ENCODE assay signal across 12 mouse cellular contexts in the genomic region with DNA sequence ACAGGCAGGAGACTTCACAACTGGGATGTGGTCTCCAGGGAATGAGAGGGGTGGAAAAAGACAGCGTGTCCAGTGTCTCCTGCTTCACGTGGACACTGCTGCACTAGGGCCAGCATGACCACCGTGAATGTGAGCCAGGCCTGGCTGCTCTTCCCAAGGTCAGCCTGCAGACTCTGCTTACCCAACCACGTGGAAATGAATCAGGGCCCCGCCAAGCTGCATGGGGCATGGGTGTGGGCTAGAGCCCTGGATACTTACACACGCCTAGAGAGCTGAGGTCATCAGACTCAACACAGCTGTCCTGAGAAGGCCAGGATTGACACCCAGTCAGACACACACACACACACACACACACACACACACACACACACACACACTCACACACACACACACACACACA.
DNase-seq lines count a peak whose midpoint lies in the region; ATAC-seq lines count a peak whose summit lies in the region.
"Had no signal": no experiment of that assay in that cellular context is flagged by ENCODE, and none has a peak within 500 bp of the region (broad histone marks: within the 10 kb centered on the region; RNA-seq: fewer than 3 reads in every experiment).

No protein-coding gene starts in this region.

- peak overlapping the region; percentile 88 for H3K27ac ChIP-seq in brown adipose tissue, adult 24 weeks (replicated peaks; ENCODE audit: low read depth, low read length)
- H3K27ac ChIP-seq: hindbrain, embryonic 15.5 days; midbrain, embryonic 12.5 days had no signal

- no peak for ATAC-seq in inflammation-experienced regulatory T-cells, adult 6 months

- intact Hi-C loops in heart, postnatal 10 days (cut with DNase I) = no loop called here

- H3K4me1 ChIP-seq in brown adipose tissue, adult 24 weeks (ENCODE audit: control insufficient read depth, insufficient read depth, insufficient read length, low read length) = peaks cover 6% of the 10 kb centered on the region
- H3K4me1 ChIP-seq: hindbrain, embryonic 15.5 days; midbrain, embryonic 12.5 days had no signal

- H3K4me3 ChIP-seq in brown adipose tissue, adult 24 weeks (ENCODE audit: insufficient read depth, low read depth, low read length) = no peak overlapping the region
- H3K4me3 ChIP-seq: erythroblast, embryonic 14.5 days; hindbrain, embryonic 15.5 days; midbrain, embryonic 12.5 days had no signal

- peak; percentile 52 for DNase-seq in ovary, postnatal 36 days (ENCODE audit: low spot score)
- no peak for DNase-seq in ovary, postnatal 10 days (ENCODE audit: low spot score)
- peak; percentile 80 to 86 for DNase-seq in heart, postnatal 10 days
- peak; percentile 39 for DNase-seq in testis, postnatal 14 days (ENCODE audit: low spot score)
- DNase-seq in frontal cortex, postnatal 10 days (ENCODE audit: low spot score in 2 of 2) = no peak
- no peak for DNase-seq in spleen, postnatal 36 days (ENCODE audit: low spot score in 2 of 2)
- DNase-seq: layer of hippocampus, postnatal 36 days had no signal

Comparison
In these comparisons a context has a peak if more than half of its experiments do, and no peak if none do; other contexts are left out.
1. DNase-seq: peak in ovary, postnatal 36 days (single experiment), heart, postnatal 10 days (2 of 2) and testis, postnatal 14 days (single experiment); none in ovary, postnatal 10 days (single experiment), frontal cortex, postnatal 10 days (0 of 2) and spleen, postnatal 36 days (0 of 2).